Mouse (Mus musculus): Measurements from ENCODE around the gene Gm16223.

DNA sequence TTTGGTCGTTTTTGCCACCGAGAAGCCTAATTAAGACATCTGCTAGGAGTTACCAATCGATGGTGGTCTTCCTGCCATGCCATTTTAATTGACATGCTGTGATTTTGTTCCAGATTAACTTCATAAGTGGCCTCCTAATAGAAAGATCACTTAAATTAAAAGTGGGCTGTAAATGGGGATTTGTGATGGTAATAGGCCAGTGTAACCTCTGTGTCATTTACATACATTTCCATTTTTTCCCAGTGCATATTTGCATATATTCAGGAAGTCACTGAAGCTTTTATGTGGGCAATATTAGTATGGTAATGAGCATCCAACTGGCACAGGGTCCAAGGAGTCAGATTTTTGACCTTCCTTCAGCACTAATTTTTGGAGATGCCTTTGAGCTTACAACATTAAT is 130.7 kb downstream of the Gm16223 start:
- TF ChIP-seq CTCF (conservative IDR thresholded peaks at IDR 0.05; ENCODE audit: insufficient read depth, insufficient read length, low read depth, low read length) (no peak), POLR2A (IDR thresholded peaks at IDR 0.05; ENCODE audit: low read depth, low read length) (no peak)

Measured in kidney, adult 2 months (tissue).